Mouse (Mus musculus) bone marrow macrophage, adult 2 months (primary cell): ENCODE measurements around the gene Tll2.

Experiments used
- CTCF ChIP-seq: IDR thresholded peaks from 2 replicates; pipeline ENCODE4 v1.5.1; 2012; ENCODE audit warnings: low read depth, mild to moderate bottlenecking, low read length, moderate library complexity
- POLR2A ChIP-seq: IDR thresholded peaks from 2 replicates; pipeline ENCODE4 v1.6.1; 2012; ENCODE audit warnings: mild to moderate bottlenecking, low read depth, low read length, borderline replicate concordance

- TF ChIP-seq CTCF, result no peak
- no peak for TF ChIP-seq POLR2A
Measured at GRCm38 (mm10) chr19:41241997-41242396, 35.4 kb upstream of the Tll2 start.
